Mouse (Mus musculus) E14TG2a.4 (cell line): ENCODE measurements around the gene Dok1.

Experiments
- CTCF ChIP-seq: conservative IDR thresholded peaks from 2 replicates; pipeline ENCODE4 v1.5.1; 2014; ENCODE audit warnings: low read length
- NANOG ChIP-seq: IDR thresholded peaks from 2 replicates; pipeline ENCODE4 v1.6.1; 2014; ENCODE audit warnings: borderline replicate concordance, low read length, mixed read lengths
- POU5F1 ChIP-seq: IDR thresholded peaks from 2 replicates; pipeline ENCODE4 v1.6.1; 2014; ENCODE audit warnings: low read length, borderline replicate concordance

DNA sequence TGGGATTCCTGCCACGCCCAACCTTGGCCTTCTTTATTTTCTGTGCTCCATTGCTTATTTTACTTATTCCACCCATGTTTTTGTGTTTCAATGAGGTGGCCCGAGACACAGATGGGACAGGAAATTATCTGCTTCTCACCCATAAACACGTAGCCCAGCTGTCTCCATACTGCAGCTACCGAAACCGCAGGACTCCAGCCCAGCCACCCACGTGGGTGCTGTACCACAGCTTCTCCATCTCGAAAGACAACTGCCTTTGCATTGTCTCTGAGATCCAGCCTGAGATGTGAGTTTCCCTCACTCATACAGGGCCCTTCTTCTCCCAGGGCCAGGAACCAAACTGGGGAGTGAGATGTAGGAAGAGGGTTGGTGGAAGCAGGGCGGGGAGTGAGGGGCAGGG is 32.7 kb upstream of the Dok1 start:
- no peak for TF ChIP-seq POU5F1
- no peak for TF ChIP-seq CTCF
- TF ChIP-seq NANOG: no peak
